ENCODE assay signal across 28 mouse cellular contexts in genomic region chr1:164450644-164451043, GRCm38 (mm10). TPM values are rescaled to one million over a fixed set of nuclear protein-coding genes. Genes with fewer than 3 reads are reported as not detected.
DNase-seq lines count a peak whose midpoint lies in the region; ATAC-seq and TF ChIP-seq lines count a peak whose summit lies in the region.
"Had no signal": no experiment of that assay in that cellular context is flagged by ENCODE, and none has a peak within 500 bp of the region (broad histone marks: within the 10 kb centered on the region; RNA-seq: fewer than 3 reads in every experiment).

No protein-coding gene starts in this region.

- no peaks in the 10 kb centered on the region for H3K9me3 ChIP-seq in heart, embryonic 12.5 days (replicated peaks)
- H3K9me3 ChIP-seq in heart, embryonic 10.5 days, result no peaks in the 10 kb centered on the region
- no peaks in the 10 kb centered on the region for H3K9me3 ChIP-seq in intestine, embryonic 15.5 days
- H3K9me3 ChIP-seq: hindbrain, embryonic 10.5 days; hindbrain, embryonic 15.5 days; limb, embryonic 10.5 days; limb, embryonic 15.5 days; liver, embryonic 15.5 days; neural tube, embryonic 15.5 days had no signal

- WGBS in heart, embryonic 12.5 days, result 77% methylated on average over 4 of the region's 4 CpGs
- 78% methylated on average over 4 of the region's 4 CpGs for WGBS in heart, embryonic 10.5 days
- WGBS in intestine, embryonic 15.5 days, result 75% methylated on average over 4 of the region's 4 CpGs

- peak overlapping the region; percentile 63; the same call in 1 of the 2 replicates for H3K27ac ChIP-seq in heart, embryonic 12.5 days (ENCODE audit: poor library complexity, severe bottlenecking)
- H3K27ac ChIP-seq in heart, embryonic 10.5 days, result no peak overlapping the region
- H3K27ac ChIP-seq in layer of hippocampus, adult 2 months, result peak overlapping the region; percentile 76
- H3K27ac ChIP-seq in intestine, embryonic 15.5 days, result no peak overlapping the region
- H3K27ac ChIP-seq: hindbrain, embryonic 10.5 days; hindbrain, embryonic 15.5 days; limb, embryonic 10.5 days; limb, embryonic 15.5 days; liver, embryonic 15.5 days; neural tube, embryonic 15.5 days had no signal

- no peak for TF ChIP-seq CTCF in layer of hippocampus, adult 2 months (conservative IDR thresholded peaks at IDR 0.05)

- no peak overlapping the region for H3K9ac ChIP-seq in heart, embryonic 12.5 days
- no peak overlapping the region for H3K9ac ChIP-seq in intestine, embryonic 15.5 days
- H3K9ac ChIP-seq: hindbrain, embryonic 15.5 days; limb, embryonic 15.5 days; liver, embryonic 15.5 days; lung, embryonic 14.5 days; neural tube, embryonic 15.5 days had no signal

- no peak overlapping the region for H3K4me2 ChIP-seq in heart, embryonic 12.5 days
- no peak overlapping the region for H3K4me2 ChIP-seq in intestine, embryonic 15.5 days (replicated peaks)
- H3K4me2 ChIP-seq: hindbrain, embryonic 15.5 days; limb, embryonic 15.5 days; liver, embryonic 15.5 days; lung, embryonic 14.5 days; neural tube, embryonic 15.5 days had no signal

- H3K27me3 ChIP-seq in heart, embryonic 12.5 days (replicated peaks), result no peaks in the 10 kb centered on the region
- 0 out of 2 replicates have a peak, but pooled peaks cover under 1% of the 10 kb centered on the region for H3K27me3 ChIP-seq in heart, embryonic 10.5 days (ENCODE audit: insufficient read depth, poor library complexity, severe bottlenecking)
- no peaks in the 10 kb centered on the region for H3K27me3 ChIP-seq in intestine, embryonic 15.5 days (replicated peaks)
- H3K27me3 ChIP-seq: CH12.LX; hindbrain, embryonic 15.5 days; neural tube, embryonic 15.5 days had no signal

- no peak overlapping the region for H3K4me3 ChIP-seq in heart, embryonic 12.5 days
- no peak overlapping the region for H3K4me3 ChIP-seq in heart, embryonic 10.5 days
- peak overlapping the region; percentile 20 for H3K4me3 ChIP-seq in layer of hippocampus, adult 2 months
- H3K4me3 ChIP-seq in intestine, embryonic 15.5 days (replicated peaks), result no peak overlapping the region
- H3K4me3 ChIP-seq: hindbrain, embryonic 10.5 days; hindbrain, embryonic 15.5 days; limb, embryonic 10.5 days; limb, embryonic 15.5 days; liver, embryonic 15.5 days; neural tube, embryonic 15.5 days had no signal

- peaks cover 74% of the 10 kb centered on the region for H3K36me3 ChIP-seq in heart, embryonic 12.5 days
- peaks cover 75% of the 10 kb centered on the region for H3K36me3 ChIP-seq in heart, embryonic 10.5 days
- peaks cover 4% of the 10 kb centered on the region for H3K36me3 ChIP-seq in intestine, embryonic 15.5 days
- H3K36me3 ChIP-seq: limb, embryonic 10.5 days; limb, embryonic 15.5 days had no signal

- peaks cover 61% of the 10 kb centered on the region for H3K4me1 ChIP-seq in heart, embryonic 12.5 days (replicated peaks)
- peaks cover 56% of the 10 kb centered on the region for H3K4me1 ChIP-seq in heart, embryonic 10.5 days
- H3K4me1 ChIP-seq in intestine, embryonic 15.5 days (replicated peaks), result peaks cover 13% of the 10 kb centered on the region

- no peak for ATAC-seq in heart, embryonic 12.5 days (ENCODE audit: insufficient number of reproducible peaks, low FRiP score)
- peak; percentile 18; the same call in 1 of the 2 replicates for ATAC-seq in intestine, embryonic 15.5 days
- ATAC-seq: forebrain, embryonic 14.5 days had no signal

- DNase-seq in heart, embryonic 10.5 days (ENCODE audit: low spot score), result no peak
- no peak for DNase-seq in layer of hippocampus, adult 2 months (ENCODE audit: low spot score in 2 of 2)
- DNase-seq in layer of hippocampus, adult 8-10 months (ENCODE audit: low spot score in 2 of 2), result no peak
- DNase-seq in urinary bladder, postnatal 10 days (ENCODE audit: low spot score), result no peak
- no peak for DNase-seq in testis, postnatal 14 days (ENCODE audit: low spot score)
- DNase-seq: B cell, adult 2 months; cerebellum, adult 8-10 months; cerebellum, postnatal 36 days; gastrocnemius, postnatal 36 days; kidney, postnatal 4 days; layer of hippocampus, adult 9-11 months; lung, embryonic 14.5 days; lung, postnatal 14 days; midbrain, embryonic 14.5 days; right cerebral cortex, postnatal 25 days; spleen, adult 18-20 months; thymus, adult 18-20 months; thymus, postnatal 4 days had no signal

RNA-seq across cellular contexts. Expression of gene Atp1b1, which starts 7.5 kb away (rescaled TPM):
- 413 and 416 TPM in 2 replicates for polyA plus RNA-seq in heart, embryonic 12.5 days (2016; fragmentation: Nextera tagmentation; extraction: Ambion mirVana)
- polyA plus RNA-seq in heart, embryonic 10.5 days (2016; fragmentation: Nextera tagmentation; extraction: Ambion mirVana), result 181 and 298 TPM in 2 replicates
- 1,000 to 10,000 TPM; 1,930 to 2,057 TPM for total RNA-seq in layer of hippocampus, adult 2 months (2021)
- total RNA-seq in layer of hippocampus, adult 8-10 months (2022), result 1,000 to 10,000 TPM; 1,927 to 2,142 (median 1,996) TPM
- polyA plus RNA-seq in intestine, embryonic 15.5 days (2015; fragmentation: Nextera tagmentation; extraction: Ambion mirVana), result 203 TPM in 2 replicates

Comparison
In these comparisons a context has a peak if more than half of its experiments do, and no peak if none do; other contexts are left out.
1. H3K27ac ChIP-seq: peak in heart, embryonic 12.5 days (single experiment) and layer of hippocampus, adult 2 months (single experiment); none in heart, embryonic 10.5 days (single experiment) and intestine, embryonic 15.5 days (single experiment).